Mouse (Mus musculus) B cell, adult (primary cell): ENCODE results near the gene Hspd1. TPM values are rescaled to one million over a fixed set of nuclear protein-coding genes. Genes with fewer than 3 reads are reported as not detected.

Source experiments
- total RNA-seq: library from RNA; stranded (reverse); gene quantifications from 4 replicates; pipeline ENCODE4 v1.2.4, GENCODE M21; 2023; ENCODE audit not compliant: inconsistent age

Gene Hspd1
- total RNA-seq, result 111 to 133 TPM (median 124 TPM) in 4 replicates

GRCm38 (mm10) chr1:55087932-55088610, at the start of gene Hspd1, which contains the start of gene Hspe1:
Gene Hspd1, minus strand, starts transcription at chr1:55088243.
Gene Hspe1, plus strand, starts transcription at chr1:55088132.

GRCm38 (mm10) chr1:55130943-55131401, 42.9 kb upstream of the Hspd1 start, which contains the start of gene Mob4:
Gene Mob4, plus strand, starts transcription at chr1:55131231.

GRCm38 (mm10) chr1:55052355-55052953, 35.6 kb downstream of the Hspd1 start, which contains the start of gene Coq10b:
Gene Coq10b, plus strand, starts transcription at chr1:55052770.

Other genes starting within 250 kb of the Hspd1 start
- gene Ankrd44, start 161.9 kb downstream of the Hspd1 start, total RNA-seq, result 368 to 400 TPM (median 389 TPM) in 4 replicates
- gene Sf3b1, start 60.8 kb downstream of the Hspd1 start, total RNA-seq, result 442 to 464 TPM (median 452 TPM) in 4 replicates
- 58.6 to 71.0 TPM (median 59.8 TPM) in 4 replicates for gene Coq10b, start 35.5 kb downstream of the Hspd1 start, total RNA-seq
- gene Hspe1, start 111 bp downstream of the Hspd1 start, total RNA-seq, result 106 to 146 TPM (median 136 TPM) in 4 replicates
- 95.9 to 111 TPM (median 103 TPM) in 4 replicates for gene Mob4, start 43.0 kb upstream of the Hspd1 start, total RNA-seq
- 8.6 to 13.0 TPM (median 9.3 TPM) in 4 replicates for gene Rftn2, start 138.5 kb upstream of the Hspd1 start, total RNA-seq
- gene Mars2, start 148.9 kb upstream of the Hspd1 start, total RNA-seq, result 10.8 to 11.5 TPM (median 11.3 TPM) in 4 replicates